Mouse (Mus musculus) induced T-regulatory cell, adult 2 months (primary cell): ENCODE results near the gene Gcm2.

Source experiments
- DNase-seq: peaks from one replicate; pipeline ENCODE4 v3.0.0-alpha.2; 2012; ENCODE audit warnings: low read depth

The Gcm2 gene

GRCm38 (mm10) chr13:41079859-41080258, 31.0 kb downstream of the Gcm2 start:
- no peak for DNase-seq

GRCm38 (mm10) chr13:41079421-41079780, 31.4 kb downstream of the Gcm2 start, which contains the start of gene Mak:
Gene Mak (minus strand): TSS chr13:41079706.
- peak; percentile 72 for DNase-seq

- DNase-seq: no peak
Measured at GRCm38 (mm10) chr13:41078690-41079420, 32.0 kb downstream of the Gcm2 start.

GRCm38 (mm10) chr13:41077921-41078320, 32.9 kb downstream of the Gcm2 start:
- DNase-seq: no peak

DNA sequence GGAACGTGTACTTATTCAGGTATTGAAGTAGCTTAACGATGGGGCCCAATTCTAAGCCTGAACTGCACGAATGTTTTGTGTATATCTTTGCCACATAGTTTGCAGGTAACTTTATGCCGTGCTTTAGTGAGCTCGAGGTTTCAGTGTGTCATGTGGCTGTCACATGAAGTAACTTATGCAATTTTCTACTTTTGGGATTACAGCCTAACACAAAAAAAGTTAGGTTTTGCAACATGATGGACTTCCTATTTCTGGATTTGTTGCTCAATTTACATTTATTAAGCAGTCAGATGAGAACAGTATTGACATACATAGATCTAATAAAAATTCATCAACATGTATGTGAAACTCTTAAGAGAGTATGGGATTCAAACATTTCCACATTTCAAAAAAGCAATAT, 37.0 kb downstream of the Gcm2 start:
- DNase-seq: no peak

- no peak for DNase-seq
Measured at GRCm38 (mm10) chr13:41071617-41072016, 39.2 kb downstream of the Gcm2 start.

DNA sequence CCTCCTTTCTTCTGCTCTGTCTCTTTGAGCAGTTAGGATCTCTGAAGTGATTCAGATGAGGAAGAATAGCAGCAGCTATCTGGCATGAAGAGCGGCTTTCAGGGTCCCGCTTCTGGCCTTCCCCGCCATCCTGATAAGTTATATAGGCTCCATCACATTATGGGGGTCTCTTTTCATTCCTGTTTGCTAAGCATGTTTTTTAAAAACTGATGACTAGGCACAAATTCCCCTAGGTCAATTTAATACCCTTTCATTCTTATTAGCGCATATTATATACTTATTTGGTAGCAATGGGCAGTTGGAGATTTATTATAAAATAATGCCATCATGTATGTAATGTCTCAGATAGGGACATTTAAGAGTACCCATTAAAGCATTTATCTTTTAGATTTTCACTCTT, 43.2 kb downstream of the Gcm2 start:
- DNase-seq: no peak

GRCm38 (mm10) chr13:41051965-41052364, 58.9 kb downstream of the Gcm2 start:
- DNase-seq: no peak
